In genomic region chr4:143325625-143325941, GRCm38 (mm10) we compare ENCODE assay signal across 7 mouse cellular contexts. TPM values are rescaled to one million over a fixed set of nuclear protein-coding genes. Genes with fewer than 3 reads are reported as not detected.
DNase-seq lines count a peak whose midpoint lies in the region; ATAC-seq lines count a peak whose summit lies in the region.

No protein-coding gene starts in this region.

- H3K4me3 ChIP-seq in intestine, embryonic 16.5 days (ENCODE audit: low read length) = peak overlapping the region; percentile 24

- no peaks in the 10 kb centered on the region; the same call in 1 of the 2 replicates for H3K9me3 ChIP-seq in intestine, embryonic 16.5 days (ENCODE audit: control insufficient read depth, low read length)

- WGBS in intestine, embryonic 16.5 days = 2% methylated on average over 10 of the region's 10 CpGs

- H3K27ac ChIP-seq in intestine, embryonic 16.5 days (ENCODE audit: low read length) = no peak overlapping the region

- no peak overlapping the region for H3K9ac ChIP-seq in intestine, embryonic 16.5 days (ENCODE audit: low read depth, low read length)

- intact Hi-C loops in left cerebral cortex, postnatal 14 days (cut with DNase I) = loop anchor here (1.0 kb wide), 1 partner anchor 55 kb away; no protein-coding TSS in a partner anchor

- ATAC-seq in intestine, embryonic 16.5 days = peak; percentile 49
- peak; percentile 83 for ATAC-seq in megakaryocyte-erythroid progenitor cell, adult 5-6 weeks (replicated peaks; ENCODE audit: low FRiP score, low TSS enrichment, poor library complexity, severe bottlenecking)

- peaks cover 2% of the 10 kb centered on the region; the same call in 1 of the 2 replicates for H3K4me1 ChIP-seq in intestine, embryonic 16.5 days (ENCODE audit: control insufficient read depth, insufficient read depth, low read length)

- H3K4me2 ChIP-seq in intestine, embryonic 16.5 days (ENCODE audit: low read depth, low read length) = peak overlapping the region; percentile 51

- H3K36me3 ChIP-seq in intestine, embryonic 16.5 days (ENCODE audit: control insufficient read depth, insufficient read depth, low read length) = no peaks in the 10 kb centered on the region

- DNase-seq in adrenal gland, postnatal 10 days = peak; percentile 89
- peak; percentile 88 for DNase-seq in embryo, embryonic 10.5 days (ENCODE audit: low spot score)
- DNase-seq in gastrocnemius, postnatal 25 days = peak; percentile 40
- DNase-seq in left cerebral cortex, postnatal 14 days (ENCODE audit: low spot score in 2 of 2) = peak; percentile 85 to 88
- peak; percentile 62 to 73 for DNase-seq in right cerebral cortex, postnatal 36 days (ENCODE audit: low spot score in 2 of 2)

- no peaks in the 10 kb centered on the region for H3K27me3 ChIP-seq in intestine, embryonic 16.5 days (replicated peaks; ENCODE audit: control insufficient read depth, insufficient read depth, low read length)

RNA-seq across cellular contexts. Expression of gene Lrrc38, which starts 24.0 kb away (rescaled TPM):
- total RNA-seq in adrenal gland, postnatal 10 days (2021) = under 1 TPM; 0.36 to 0.61 TPM
- 10 to 100 TPM; 22.7 to 26.8 TPM for total RNA-seq in gastrocnemius, postnatal 25 days (2021)
- not detected in 2 replicates for polyA plus RNA-seq in intestine, embryonic 16.5 days (2015; fragmentation: Nextera tagmentation; extraction: Ambion mirVana)
- 1 to 10 TPM; 1.5 to 1.6 TPM for total RNA-seq in left cerebral cortex, postnatal 14 days (2021)
- not detected in 2 replicates for total RNA-seq in megakaryocyte-erythroid progenitor cell, adult 5-6 weeks (2014; fragmentation: Nextera tagmentation)
- not detected in 2 replicates for total RNA-seq in megakaryocyte-erythroid progenitor cell, adult 5-6 weeks (2017)

RNA-seq across cellular contexts. Expression of gene Pdpn, which starts 26.2 kb away (rescaled TPM):
- 10 to 100 TPM in 1 of 2 experiments, 1 to 10 TPM in 1; 9.3 to 11.1 TPM for total RNA-seq in adrenal gland, postnatal 10 days (2021)
- 10 to 100 TPM in 1 of 2 experiments, 1 to 10 TPM in 1; 9.5 to 11.5 TPM for total RNA-seq in gastrocnemius, postnatal 25 days (2021)
- polyA plus RNA-seq in intestine, embryonic 16.5 days (2015; fragmentation: Nextera tagmentation; extraction: Ambion mirVana) = 22.3 and 22.6 TPM in 2 replicates
- 10 to 100 TPM; 11.7 to 12.7 TPM for total RNA-seq in left cerebral cortex, postnatal 14 days (2021)
- not detected in 2 replicates for total RNA-seq in megakaryocyte-erythroid progenitor cell, adult 5-6 weeks (2014; fragmentation: Nextera tagmentation)
- total RNA-seq in megakaryocyte-erythroid progenitor cell, adult 5-6 weeks (2017) = not detected in 2 replicates

Comparison
In these comparisons a context has a peak if more than half of its experiments do, and no peak if none do; other contexts are left out.
1. RNA of gene Lrrc38, which starts 24.0 kb away (total RNA-seq): 22.7 to 26.8 TPM in gastrocnemius, postnatal 25 days; 1.5 to 1.6 TPM in left cerebral cortex, postnatal 14 days, 0.36 to 0.61 TPM in adrenal gland, postnatal 10 days and not detected in megakaryocyte-erythroid progenitor cell, adult 5-6 weeks; every median in the first group is over 4 times any median in the second.
2. RNA of gene Pdpn, which starts 26.2 kb away (total RNA-seq): 11.7 to 12.7 TPM in left cerebral cortex, postnatal 14 days, 9.5 to 11.5 TPM in gastrocnemius, postnatal 25 days and 9.3 to 11.1 TPM in adrenal gland, postnatal 10 days; not detected in megakaryocyte-erythroid progenitor cell, adult 5-6 weeks; every median in the first group is over 10 times any median in the second.
3. Peak in every context shown above with its lines, with median percentiles within 50 percentile points of each other: DNase-seq.